Mouse (Mus musculus): ENCODE measurements around the gene Gm17949.

Gene Gm17949

DNA sequence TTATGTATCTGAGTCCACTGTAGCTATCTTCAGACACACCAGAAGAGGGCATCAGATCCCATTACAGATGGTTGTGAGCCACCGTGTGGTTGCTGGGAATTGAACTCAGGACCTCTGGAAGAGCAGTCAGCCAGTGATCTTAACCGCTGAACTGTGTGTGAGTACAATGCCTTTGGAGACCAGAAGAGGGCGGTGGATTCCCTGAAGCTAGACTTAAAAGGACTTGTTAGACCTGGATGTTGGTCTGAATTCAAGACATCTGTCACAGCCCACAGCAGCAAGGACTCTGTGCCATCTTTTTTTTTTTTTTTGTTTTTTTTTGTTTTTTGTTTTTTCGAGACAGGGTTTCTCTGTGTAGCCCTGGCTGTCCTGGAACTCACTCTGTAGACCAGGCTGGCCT lies 40.4 kb downstream of the Gm17949 start:
- DNase-seq: peak in 1 of 2 experiments; percentile 36

DNA sequence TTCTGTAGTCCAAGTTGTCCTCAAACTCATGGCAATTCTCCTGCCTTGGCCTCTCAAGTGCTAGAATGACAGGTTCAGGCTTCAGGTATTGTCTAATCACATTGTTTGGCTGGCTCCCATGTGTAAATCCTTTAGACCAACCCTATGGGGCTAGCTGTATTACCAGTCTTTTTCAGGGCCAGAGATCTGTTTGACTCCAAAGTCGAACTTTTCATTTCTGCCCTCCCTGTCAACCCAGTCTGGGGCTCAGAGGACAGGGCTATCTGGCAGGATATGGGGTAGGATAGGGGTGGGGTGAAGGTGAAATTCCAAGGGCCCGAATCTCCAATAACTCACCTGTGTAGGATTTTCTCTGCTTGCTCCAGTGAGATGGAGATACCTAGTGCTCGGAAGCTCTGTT lies 45.0 kb downstream of the Gm17949 start:
- no peak for DNase-seq

DNA sequence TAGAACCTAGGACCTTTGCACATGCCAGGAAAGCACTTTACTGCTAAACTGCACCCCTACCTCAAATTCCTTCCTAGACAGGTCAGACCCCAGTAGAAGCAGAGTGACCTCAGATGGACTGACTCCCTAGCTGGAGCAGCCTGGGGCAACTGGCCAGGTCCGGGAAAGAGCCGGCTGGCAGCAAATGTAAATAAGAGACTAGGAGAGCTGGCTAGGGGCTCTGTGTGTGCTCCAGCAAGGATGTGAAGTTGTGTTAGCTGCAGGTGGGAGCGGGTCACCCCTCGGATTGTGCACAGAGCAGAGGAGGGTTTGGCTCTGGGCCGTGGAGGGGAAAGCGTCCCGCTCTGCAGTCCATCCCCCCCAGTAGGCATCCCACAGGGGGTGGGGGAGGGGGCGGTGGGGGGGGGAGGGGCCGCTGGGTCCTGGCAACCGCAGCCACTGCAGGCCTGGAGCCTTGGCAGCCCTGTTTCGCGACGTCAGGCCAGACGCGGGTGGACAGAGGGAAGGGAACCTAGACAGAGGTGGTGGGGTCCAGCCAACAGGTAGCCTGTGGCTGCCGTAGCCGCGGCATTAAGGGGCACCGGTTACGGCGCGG lies 47.7 kb downstream of the Gm17949 start, which contains the start of gene Crb3:
TSS of gene Crb3 (plus strand) at position 215 of the 595 bp plus-strand sequence.
- DNase-seq: peak; percentile 44 to 59

DNA sequence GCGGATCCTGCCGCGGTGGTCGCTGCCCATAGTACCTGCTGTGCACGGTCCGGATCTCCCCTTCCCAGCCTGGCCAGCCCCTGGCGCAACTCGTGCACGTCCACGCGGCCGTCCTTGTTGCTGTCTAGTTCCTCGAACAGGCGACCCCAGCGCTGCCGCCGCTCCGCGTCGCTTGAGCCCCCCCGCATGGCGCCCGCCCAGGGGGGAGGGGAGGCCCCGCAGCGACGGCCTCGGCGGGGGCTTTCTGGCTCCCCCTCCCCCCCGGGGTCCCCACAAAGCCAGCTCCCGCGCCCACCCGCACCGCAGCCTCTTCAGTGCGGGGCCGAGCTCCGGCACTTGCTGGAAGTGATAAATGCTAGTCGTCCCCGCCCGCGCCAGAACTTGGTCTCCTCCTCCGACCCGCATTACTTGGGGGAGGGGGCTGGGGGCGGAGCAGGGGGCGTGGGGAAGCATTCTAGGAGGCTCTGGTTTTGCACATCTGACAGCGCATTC lies 48.3 kb downstream of the Gm17949 start, which contains the start of gene Slc25a23:
TSS of gene Slc25a23 (minus strand) at position 378 of the 492 bp plus-strand sequence.
- DNase-seq: peak; percentile 76 to 84

DNA sequence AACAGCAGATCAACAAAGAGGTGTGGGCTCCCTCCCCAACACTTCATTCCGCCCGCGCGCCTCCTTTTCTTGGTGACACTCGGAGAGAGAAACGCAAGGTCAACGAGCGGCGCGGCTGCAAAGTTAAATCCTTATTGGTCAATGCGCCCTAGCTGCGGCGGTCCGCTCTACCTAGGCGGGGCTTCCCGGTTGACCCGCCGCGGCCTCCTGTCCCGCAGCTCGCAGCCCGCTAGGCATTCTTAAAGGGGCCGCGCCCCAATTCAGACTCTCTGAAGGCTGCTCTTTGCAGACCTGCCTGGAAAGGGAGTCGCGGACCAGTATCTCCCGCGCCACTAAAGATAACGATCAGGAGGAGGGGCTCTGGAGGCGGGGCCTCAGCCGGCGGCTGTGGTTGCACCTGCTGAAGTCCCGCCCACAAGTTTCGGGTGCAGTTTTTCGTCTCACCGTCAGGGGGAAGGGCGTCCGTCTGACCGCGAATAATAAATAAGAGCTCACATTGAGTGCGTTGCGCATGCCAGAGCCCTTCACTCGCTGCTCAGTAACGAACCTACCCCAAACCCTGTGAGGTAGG lies 49.0 kb downstream of the Gm17949 start:
- DNase-seq: peak; percentile 96

DNA sequence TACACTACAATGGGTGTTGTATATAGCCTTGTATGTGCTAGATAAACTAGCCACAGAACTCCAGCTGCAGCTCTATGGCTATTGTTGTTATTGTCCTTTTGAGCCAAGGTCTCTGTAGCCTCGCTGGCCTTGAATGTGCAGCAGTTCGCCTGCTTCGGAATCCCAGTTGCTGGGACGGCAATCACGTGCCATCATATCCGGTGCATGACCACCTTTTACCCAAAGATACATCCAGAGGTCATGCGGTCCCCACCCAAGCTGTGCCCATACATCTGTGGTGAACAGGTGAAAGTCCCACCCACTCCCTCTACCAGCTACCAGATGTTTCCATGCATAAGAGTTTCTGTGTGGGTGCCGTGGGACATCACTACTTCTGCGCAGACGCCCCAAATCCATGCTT lies 49.8 kb downstream of the Gm17949 start:
- DNase-seq: no peak

DNA sequence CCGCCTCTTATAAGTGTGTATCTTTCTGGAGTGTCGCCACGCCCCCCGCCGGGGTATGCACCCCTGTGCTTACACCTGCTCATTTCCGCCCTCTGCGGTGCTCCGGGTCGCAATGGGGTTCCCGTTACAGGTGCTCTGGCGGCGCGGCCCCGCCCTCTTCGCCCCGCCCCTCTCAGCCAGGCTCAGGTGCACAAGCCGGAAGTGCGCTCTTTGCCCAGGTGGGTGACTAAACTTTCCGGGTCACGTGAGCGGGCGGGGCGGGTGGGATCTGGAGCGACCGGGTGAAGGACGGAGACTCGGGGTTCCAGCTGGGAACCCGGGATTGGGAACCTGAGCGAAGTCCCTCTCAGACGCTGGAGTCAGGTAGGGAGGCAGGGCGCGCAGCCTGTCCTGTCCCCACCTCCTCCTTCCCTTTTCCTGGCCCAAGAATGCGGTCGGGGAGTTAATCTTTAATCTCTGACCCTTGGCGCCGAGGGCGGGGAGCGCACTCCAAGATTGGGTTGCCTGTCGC lies 50.8 kb downstream of the Gm17949 start:
- peak; percentile 87 to 89 for DNase-seq

DNA sequence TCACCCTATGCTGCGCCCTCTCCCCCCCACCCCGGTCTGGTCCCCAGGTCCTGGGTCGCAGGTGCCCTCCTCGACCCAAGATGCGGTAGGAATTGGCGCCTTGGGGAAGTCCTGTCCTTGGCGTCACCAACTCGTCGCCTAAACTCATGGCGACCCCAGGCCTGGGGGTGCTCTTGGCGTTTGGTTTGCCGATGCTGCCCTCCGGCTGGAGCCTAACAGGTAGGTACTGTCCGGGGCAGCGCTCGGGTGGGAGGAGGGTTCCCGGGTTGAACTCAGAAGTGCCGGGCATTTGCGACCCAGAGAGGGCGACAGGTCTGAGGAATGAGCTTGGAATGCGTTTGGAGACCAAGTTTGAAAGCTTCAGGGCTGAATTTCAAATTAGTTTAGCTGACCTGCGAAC lies 51.3 kb downstream of the Gm17949 start:
- DNase-seq: peak; percentile 19 to 46

DNA sequence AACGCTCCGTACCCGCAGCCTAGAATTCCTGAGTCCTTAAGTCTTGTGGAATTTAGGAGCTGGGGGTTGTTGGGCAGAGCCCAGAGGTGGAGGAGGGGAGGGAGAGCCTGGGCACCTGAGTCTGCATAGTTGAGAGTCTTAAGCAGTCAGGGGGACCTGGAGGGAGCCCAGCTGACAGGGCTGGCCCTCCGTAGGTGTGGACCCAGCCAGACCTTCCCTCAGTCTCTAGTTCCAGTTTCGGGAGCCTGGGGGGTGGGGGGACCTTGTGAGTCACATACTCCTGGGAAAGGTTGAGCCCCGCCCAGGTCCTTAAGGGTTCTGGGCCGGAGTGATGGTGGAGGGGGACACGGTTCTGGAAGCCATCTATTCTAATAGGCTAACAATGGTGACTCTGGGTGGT lies 51.8 kb downstream of the Gm17949 start:
- peak; percentile 29 to 38 for DNase-seq

DNA sequence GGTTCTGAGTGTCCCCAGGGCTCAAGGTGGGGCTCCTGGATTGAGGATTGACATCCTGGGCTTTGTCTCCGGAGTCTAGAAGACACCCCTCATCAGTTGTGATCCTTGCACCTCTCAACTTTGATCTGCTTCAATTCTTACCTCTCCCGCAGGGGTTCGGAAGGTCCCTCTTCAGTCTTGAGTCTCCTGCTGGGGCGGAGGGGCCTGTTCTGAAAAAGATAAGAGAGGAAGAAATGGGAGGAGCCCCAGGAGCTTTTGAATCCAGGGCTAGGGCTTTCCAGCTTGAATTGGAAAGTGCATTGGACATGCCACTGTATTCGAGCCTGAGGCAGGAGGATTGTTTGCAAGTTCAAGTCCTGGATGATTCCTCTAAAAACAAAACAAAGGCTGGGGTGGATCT lies 55.6 kb downstream of the Gm17949 start:
- no peak for DNase-seq

DNA sequence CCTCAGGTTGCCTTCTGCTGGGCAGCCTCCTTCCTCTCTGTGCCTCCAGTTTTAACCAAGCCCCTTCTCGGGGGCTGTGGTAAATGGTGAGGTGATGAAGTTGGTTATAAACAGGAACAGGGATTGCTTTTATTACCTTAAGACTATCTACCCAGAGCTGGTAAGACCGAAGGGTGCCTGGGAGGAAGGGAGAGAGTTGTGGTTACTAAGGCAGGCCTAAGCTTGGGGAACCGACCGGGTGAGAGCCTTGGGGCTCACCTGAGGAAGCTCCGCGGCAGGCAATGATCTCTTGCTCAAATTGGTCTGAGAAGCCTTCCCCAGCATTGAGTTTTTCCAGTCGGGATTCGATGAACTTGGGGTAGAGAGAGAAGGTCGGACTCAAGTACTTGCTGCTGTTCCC lies 59.0 kb downstream of the Gm17949 start:
- DNase-seq: no peak

DNA sequence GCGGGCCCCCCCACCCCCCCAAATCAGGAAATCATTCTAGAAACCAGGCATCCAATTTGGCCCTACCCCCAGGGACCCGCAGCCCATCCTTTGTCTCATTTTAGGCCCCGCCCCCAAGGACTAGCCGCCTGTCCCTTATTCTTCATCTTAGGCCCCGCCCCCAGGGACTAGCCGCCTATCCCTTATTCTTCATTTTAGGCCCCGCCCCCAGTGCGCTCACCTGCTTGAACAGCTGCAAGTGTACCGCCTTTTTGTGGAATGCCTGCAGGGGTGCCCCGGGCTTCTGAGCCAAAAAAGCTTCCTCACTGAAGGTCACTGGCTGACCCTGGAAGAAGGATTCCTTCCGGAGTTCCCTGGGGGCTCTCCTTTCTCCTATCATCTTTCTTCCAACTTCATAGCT lies 59.4 kb downstream of the Gm17949 start:
- peak; percentile 49 to 74 for DNase-seq

All from kidney, postnatal 36 days (tissue).